Mouse (Mus musculus): ENCODE results near the gene Gcsh. TPM values are rescaled to one million over a fixed set of nuclear protein-coding genes. Genes with fewer than 3 reads are reported as not detected.

Gene Gcsh
- polyA plus RNA-seq, 1 experiment from 2014 or later, result 113 TPM

- H3K4me2 ChIP-seq, result no peak overlapping the region
These were observed 18.3 kb downstream of the Gcsh start for GRCm38 (mm10) chr8:116975066-116975465.

GRCm38 (mm10) chr8:116969531-116969930 is 23.8 kb downstream of the Gcsh start:
- H3K27me3 ChIP-seq, result no peaks in the 10 kb centered on the region
- no peak overlapping the region for H3K4me3 ChIP-seq
- H3K9me3 ChIP-seq, result no peaks in the 10 kb centered on the region
- no peak overlapping the region for H3K27ac ChIP-seq
- no peak for ATAC-seq (ENCODE audit: borderline replicate concordance, extremely low read depth, low FRiP score, low TSS enrichment)
- H3K36me3 ChIP-seq, result no peaks in the 10 kb centered on the region
- no peak overlapping the region for H3K9ac ChIP-seq
- H3K4me1 ChIP-seq, result no peaks in the 10 kb centered on the region
- H3K4me2 ChIP-seq, result no peak overlapping the region
- WGBS, result 82% methylated on average over 6 of the region's 6 CpGs

More at GRCm38 (mm10) chr8:116975066-116975465, 18.3 kb downstream of the Gcsh start:
- H3K9ac ChIP-seq, result no peak overlapping the region
- H3K27ac ChIP-seq, result no peak overlapping the region
- H3K36me3 ChIP-seq, result no peaks in the 10 kb centered on the region
- peaks cover 14% of the 10 kb centered on the region for H3K4me1 ChIP-seq
- H3K27me3 ChIP-seq, result no peaks in the 10 kb centered on the region
- ATAC-seq (ENCODE audit: borderline replicate concordance, extremely low read depth, low FRiP score, low TSS enrichment), result no peak
- WGBS, result 29% methylated on average over 5 of the region's 5 CpGs
- H3K9me3 ChIP-seq, result no peaks in the 10 kb centered on the region
- H3K4me3 ChIP-seq, result no peak overlapping the region

GRCm38 (mm10) chr8:116954415-116954814 is 38.9 kb downstream of the Gcsh start:
- WGBS, result 86% methylated on average over 9 of the region's 9 CpGs
- Histone ChIP-seq H3K27me3 (no peaks in the 10 kb centered on the region), H3K4me1 (peaks cover 17% of the 10 kb centered on the region), H3K36me3 (peaks cover 51% of the 10 kb centered on the region), H3K9me3 (no peaks in the 10 kb centered on the region), H3K4me3 (no peak overlapping the region), H3K4me2 (no peak overlapping the region), H3K27ac (no peak overlapping the region), H3K9ac (no peak overlapping the region)
- no peak for ATAC-seq (ENCODE audit: borderline replicate concordance, extremely low read depth, low FRiP score, low TSS enrichment)

- H3K4me2 ChIP-seq, result no peak overlapping the region
- peaks cover 22% of the 10 kb centered on the region for H3K4me1 ChIP-seq
- WGBS, result 72% methylated on average over 8 of the region's 8 CpGs
- no peaks in the 10 kb centered on the region for H3K9me3 ChIP-seq
- H3K27me3 ChIP-seq, result no peaks in the 10 kb centered on the region
- no peak for ATAC-seq (ENCODE audit: borderline replicate concordance, extremely low read depth, low FRiP score, low TSS enrichment)
- no peak overlapping the region for H3K4me3 ChIP-seq
- peak overlapping the region; percentile 83 for H3K27ac ChIP-seq
- H3K36me3 ChIP-seq, result peaks cover 38% of the 10 kb centered on the region
- no peak overlapping the region for H3K9ac ChIP-seq
These were observed 40.9 kb downstream of the Gcsh start for GRCm38 (mm10) chr8:116952428-116952827.

GRCm38 (mm10) chr8:116951778-116952177 is 41.6 kb downstream of the Gcsh start:
- Histone ChIP-seq H3K4me3 (no peak overlapping the region), H3K27me3 (no peaks in the 10 kb centered on the region), H3K9me3 (no peaks in the 10 kb centered on the region), H3K9ac (no peak overlapping the region), H3K4me2 (no peak overlapping the region), H3K27ac (peak overlapping the region; percentile 83), H3K36me3 (peaks cover 31% of the 10 kb centered on the region), H3K4me1 (peaks cover 25% of the 10 kb centered on the region)
- 0 out of 2 replicates have a peak, but pooled peaks have one; percentile 15 for ATAC-seq (ENCODE audit: borderline replicate concordance, extremely low read depth, low FRiP score, low TSS enrichment)
- WGBS, result 72% methylated on average over 2 of the region's 2 CpGs

- peak overlapping the region; percentile 83 for H3K27ac ChIP-seq
- no peaks in the 10 kb centered on the region for H3K9me3 ChIP-seq
- 29% methylated on average over 5 of the region's 5 CpGs for WGBS
- H3K36me3 ChIP-seq, result peaks cover 27% of the 10 kb centered on the region
- H3K4me3 ChIP-seq, result no peak overlapping the region
- H3K9ac ChIP-seq, result no peak overlapping the region
- no peaks in the 10 kb centered on the region for H3K27me3 ChIP-seq
- H3K4me1 ChIP-seq, result peaks cover 25% of the 10 kb centered on the region
- peak; percentile 79 for ATAC-seq (ENCODE audit: borderline replicate concordance, extremely low read depth, low FRiP score, low TSS enrichment)
- no peak overlapping the region for H3K4me2 ChIP-seq
These were observed 42.0 kb downstream of the Gcsh start for GRCm38 (mm10) chr8:116951369-116951768.

- Histone ChIP-seq H3K36me3 (no peaks in the 10 kb centered on the region), H3K27me3 (no peaks in the 10 kb centered on the region), H3K9ac (no peak overlapping the region), H3K4me2 (no peak overlapping the region), H3K4me1 (peaks cover 56% of the 10 kb centered on the region), H3K4me3 (no peak overlapping the region), H3K27ac (peak overlapping the region; percentile 52), H3K9me3 (no peaks in the 10 kb centered on the region)
- no peak for ATAC-seq (ENCODE audit: borderline replicate concordance, extremely low read depth, low FRiP score, low TSS enrichment)
- WGBS, result 74% methylated on average over 7 of the region's 7 CpGs
These were observed 45.7 kb downstream of the Gcsh start for GRCm38 (mm10) chr8:116947589-116947988.

GRCm38 (mm10) chr8:116946851-116947250 is 46.5 kb downstream of the Gcsh start:
- H3K9me3 ChIP-seq, result no peaks in the 10 kb centered on the region
- 68% methylated on average over 6 of the region's 6 CpGs for WGBS
- no peak overlapping the region for H3K9ac ChIP-seq
- no peak for ATAC-seq (ENCODE audit: borderline replicate concordance, extremely low read depth, low FRiP score, low TSS enrichment)
- H3K36me3 ChIP-seq, result no peaks in the 10 kb centered on the region
- peak overlapping the region; percentile 11; the same call in 1 of the 2 replicates for H3K4me2 ChIP-seq
- no peak overlapping the region for H3K4me3 ChIP-seq
- H3K27ac ChIP-seq, result peak overlapping the region; percentile 4; the same call in 1 of the 2 replicates
- H3K27me3 ChIP-seq, result no peaks in the 10 kb centered on the region
- H3K4me1 ChIP-seq, result peaks cover 55% of the 10 kb centered on the region

- Histone ChIP-seq H3K27ac (peak overlapping the region; percentile 4; the same call in 1 of the 2 replicates), H3K27me3 (no peaks in the 10 kb centered on the region), H3K4me3 (no peak overlapping the region), H3K4me1 (peaks cover 51% of the 10 kb centered on the region), H3K4me2 (peak overlapping the region; percentile 11), H3K9me3 (no peaks in the 10 kb centered on the region), H3K9ac (no peak overlapping the region), H3K36me3 (no peaks in the 10 kb centered on the region)
- ATAC-seq (ENCODE audit: borderline replicate concordance, extremely low read depth, low FRiP score, low TSS enrichment), result no peak
- WGBS, result 65% methylated on average over 21 of the region's 21 CpGs
These were observed 47.0 kb downstream of the Gcsh start for GRCm38 (mm10) chr8:116946268-116946838.

GRCm38 (mm10) chr8:116945169-116945910 is 48.0 kb downstream of the Gcsh start:
- Histone ChIP-seq H3K4me2 (peak overlapping the region; percentile 95), H3K27ac (no peak overlapping the region), H3K4me1 (peaks cover 44% of the 10 kb centered on the region), H3K9ac (no peak overlapping the region), H3K27me3 (no peaks in the 10 kb centered on the region), H3K9me3 (no peaks in the 10 kb centered on the region), H3K4me3 (no peak overlapping the region), H3K36me3 (peaks cover 4% of the 10 kb centered on the region; the same call in 1 of the 2 replicates)
- WGBS, result 68% methylated on average over 9 of the region's 9 CpGs
- ATAC-seq (ENCODE audit: borderline replicate concordance, extremely low read depth, low FRiP score, low TSS enrichment), result no peak

- no peaks in the 10 kb centered on the region for H3K27me3 ChIP-seq
- H3K27ac ChIP-seq, result no peak overlapping the region
- peak overlapping the region; percentile 79; the same call in 1 of the 2 replicates for H3K9ac ChIP-seq
- no peak for ATAC-seq (ENCODE audit: borderline replicate concordance, extremely low read depth, low FRiP score, low TSS enrichment)
- no peaks in the 10 kb centered on the region for H3K9me3 ChIP-seq
- peaks cover 41% of the 10 kb centered on the region for H3K4me1 ChIP-seq
- H3K36me3 ChIP-seq, result peaks cover 4% of the 10 kb centered on the region; the same call in 1 of the 2 replicates
- H3K4me2 ChIP-seq, result peak overlapping the region; percentile 95
- peak overlapping the region; percentile 90 for H3K4me3 ChIP-seq
- 13% methylated on average over 4 of the region's 4 CpGs for WGBS
These were observed 49.0 kb downstream of the Gcsh start for GRCm38 (mm10) chr8:116944385-116944696.

All from lung, embryonic 15.5 days (tissue).